Mouse (Mus musculus) right cerebral cortex, postnatal 10 days (tissue): ENCODE measurements around the gene Rnls.
A peak's percentile ranks its signal among the peaks of the same experiment; 100 is the strongest.

Experiments
- DNase-seq, 2 experiments: peaks; one replicate each; pipeline ENCODE4 v3.0.0; 2021; ENCODE audit warnings: low spot score in 2 of 2

The Rnls gene

GRCm38 (mm10) chr19:33262421-33262820 is 129.7 kb downstream of the Rnls start:
- DNase-seq, result no peak

GRCm38 (mm10) chr19:33259164-33259563 is 132.9 kb downstream of the Rnls start:
- DNase-seq, result no peak

- no peak for DNase-seq
Measured at GRCm38 (mm10) chr19:33253893-33254292, 138.2 kb downstream of the Rnls start.

GRCm38 (mm10) chr19:33252226-33252625 is 139.9 kb downstream of the Rnls start:
- DNase-seq, result peak in 1 of 2 experiments; percentile 53

- no peak for DNase-seq
Measured at GRCm38 (mm10) chr19:33244196-33244595, 147.9 kb downstream of the Rnls start.

- DNase-seq, result peak in 1 of 2 experiments; percentile 20
Measured at GRCm38 (mm10) chr19:33240386-33240785, 151.7 kb downstream of the Rnls start.

- DNase-seq, result no peak
Measured at GRCm38 (mm10) chr19:33232902-33233301, 159.2 kb downstream of the Rnls start.

GRCm38 (mm10) chr19:33231303-33231702 is 160.8 kb downstream of the Rnls start:
- no peak for DNase-seq

GRCm38 (mm10) chr19:33227004-33227403 is 165.1 kb downstream of the Rnls start:
- DNase-seq, result peak; percentile 73 to 80

GRCm38 (mm10) chr19:33225858-33226705 is 166.0 kb downstream of the Rnls start:
- DNase-seq, result no peak

- DNase-seq, result no peak
Measured at GRCm38 (mm10) chr19:33225002-33225376, 167.1 kb downstream of the Rnls start.

GRCm38 (mm10) chr19:33224181-33225001 is 167.7 kb downstream of the Rnls start:
- peak; percentile 90 to 95 for DNase-seq

GRCm38 (mm10) chr19:33223766-33224165 is 168.3 kb downstream of the Rnls start:
- DNase-seq, result no peak

GRCm38 (mm10) chr19:33223276-33223675 is 168.8 kb downstream of the Rnls start:
- DNase-seq, result peak in 1 of 2 experiments; percentile 29

- no peak for DNase-seq
Measured at GRCm38 (mm10) chr19:33222595-33223223, 169.4 kb downstream of the Rnls start.

GRCm38 (mm10) chr19:33217791-33218300 is 174.2 kb downstream of the Rnls start:
- no peak for DNase-seq

GRCm38 (mm10) chr19:33209709-33210108 is 182.4 kb downstream of the Rnls start:
- no peak for DNase-seq

GRCm38 (mm10) chr19:33207991-33208390 is 184.1 kb downstream of the Rnls start:
- no peak for DNase-seq

GRCm38 (mm10) chr19:33205389-33205788 is 186.7 kb downstream of the Rnls start:
- DNase-seq, result no peak

- DNase-seq, result no peak
Measured at GRCm38 (mm10) chr19:33202422-33202821, 189.7 kb downstream of the Rnls start.

- no peak for DNase-seq
Measured at GRCm38 (mm10) chr19:33201181-33201580, 190.9 kb downstream of the Rnls start.

- no peak for DNase-seq
Measured at GRCm38 (mm10) chr19:33192064-33192463, 200.0 kb downstream of the Rnls start.
